Comparison of ENCODE assay signal across 15 mouse cellular contexts in the genomic region with DNA sequence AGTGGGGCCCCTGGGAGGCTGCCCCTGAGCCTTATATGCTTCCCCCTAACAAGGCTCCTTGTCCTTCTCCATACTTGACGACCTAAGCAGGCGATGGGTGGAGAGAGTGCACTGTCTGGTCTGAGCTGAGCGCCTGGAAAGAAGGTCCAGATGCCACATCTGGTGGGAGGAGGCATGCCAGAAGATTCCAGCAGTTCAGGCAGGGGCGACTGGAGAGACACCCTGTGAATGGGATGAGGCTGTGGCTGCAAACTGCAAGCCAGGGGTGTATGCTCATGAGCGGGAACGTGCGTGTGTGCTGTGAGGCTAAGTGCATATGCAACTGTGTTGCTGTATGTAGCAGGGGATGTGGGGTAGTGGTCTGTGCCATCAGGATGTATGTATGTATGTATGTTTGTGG. TPM values are rescaled to one million over a fixed set of nuclear protein-coding genes. Genes with fewer than 3 reads are reported as not detected.
DNase-seq lines count a peak whose midpoint lies in the region; ATAC-seq and TF ChIP-seq lines count a peak whose summit lies in the region.
"Had no signal": no experiment of that assay in that cellular context is flagged by ENCODE, and none has a peak within 500 bp of the region (broad histone marks: within the 10 kb centered on the region; RNA-seq: fewer than 3 reads in every experiment).

No protein-coding gene starts in this region.

- intact Hi-C loops in gastrocnemius, adult 2 months (cut with DNase I) = loop anchor here (2.0 kb wide), 1 partner anchor 57 kb away; no protein-coding TSS in a partner anchor

- H3K4me2 ChIP-seq in kidney, embryonic 14.5 days (replicated peaks; ENCODE audit: low read depth, low read length) = no peak overlapping the region
- no peak overlapping the region for H3K4me2 ChIP-seq in intestine, embryonic 16.5 days (ENCODE audit: low read depth, low read length)

- H3K4me1 ChIP-seq in kidney, embryonic 14.5 days (ENCODE audit: control insufficient read depth, insufficient read depth, low read length) = peaks cover 12% of the 10 kb centered on the region; the same call in 1 of the 2 replicates
- H3K4me1 ChIP-seq in intestine, embryonic 16.5 days (ENCODE audit: control insufficient read depth, insufficient read depth, low read length) = peaks cover 38% of the 10 kb centered on the region

- peak; percentile 56 for DNase-seq in gastrocnemius, adult 2 months
- DNase-seq in gastrocnemius, adult 18-20 months (ENCODE audit: low spot score) = no peak
- no peak for DNase-seq in kidney, postnatal 36 days
- peak; percentile 56 for DNase-seq in MN1 (ENCODE audit: low spot score)
- DNase-seq in layer of hippocampus, postnatal 14 days (ENCODE audit: low spot score in 2 of 2) = no peak
- no peak for DNase-seq in adrenal gland, postnatal 14 days
- DNase-seq: B cell, adult 2 months; liver, postnatal 0 days had no signal

- TF ChIP-seq CTCF in gastrocnemius, adult 2 months (IDR thresholded peaks at IDR 0.05) = no peak

- H3K27me3 ChIP-seq in kidney, embryonic 14.5 days (ENCODE audit: control insufficient read depth, insufficient read depth, low read length) = no peaks in the 10 kb centered on the region
- peaks cover 12% of the 10 kb centered on the region for H3K27me3 ChIP-seq in intestine, embryonic 16.5 days (replicated peaks; ENCODE audit: control insufficient read depth, insufficient read depth, low read length)

- no peak overlapping the region for H3K9ac ChIP-seq in kidney, embryonic 14.5 days (ENCODE audit: low read depth, low read length)
- no peak overlapping the region for H3K9ac ChIP-seq in intestine, embryonic 16.5 days (ENCODE audit: low read depth, low read length)
- H3K9ac ChIP-seq: liver, postnatal 0 days had no signal

- no peaks in the 10 kb centered on the region for H3K9me3 ChIP-seq in kidney, embryonic 14.5 days (ENCODE audit: control insufficient read depth, low read length)
- H3K9me3 ChIP-seq in intestine, embryonic 16.5 days (ENCODE audit: control insufficient read depth, low read length) = no peaks in the 10 kb centered on the region

- peak overlapping the region; percentile 86 for H3K27ac ChIP-seq in gastrocnemius, adult 2 months
- peak overlapping the region; percentile 85; the same call in 1 of the 2 replicates for H3K27ac ChIP-seq in kidney, embryonic 14.5 days (ENCODE audit: low read depth, low read length)
- H3K27ac ChIP-seq in intestine, embryonic 16.5 days (ENCODE audit: low read length) = peak overlapping the region; percentile 86

- WGBS in kidney, embryonic 14.5 days = 70% methylated on average over 7 of the region's 7 CpGs
- WGBS in intestine, embryonic 16.5 days = 57% methylated on average over 7 of the region's 7 CpGs

- no peak overlapping the region for H3K4me3 ChIP-seq in gastrocnemius, adult 2 months
- H3K4me3 ChIP-seq in kidney, embryonic 14.5 days (ENCODE audit: low read length) = no peak overlapping the region
- H3K4me3 ChIP-seq in intestine, embryonic 16.5 days (ENCODE audit: low read length) = no peak overlapping the region

- H3K36me3 ChIP-seq in kidney, embryonic 14.5 days (ENCODE audit: control insufficient read depth, insufficient read depth, low read length) = no peaks in the 10 kb centered on the region
- H3K36me3 ChIP-seq in intestine, embryonic 16.5 days (ENCODE audit: control insufficient read depth, insufficient read depth, low read length) = no peaks in the 10 kb centered on the region

- no peak for ATAC-seq in kidney, embryonic 14.5 days (ENCODE audit: low FRiP score, low TSS enrichment)
- 0 out of 2 replicates have a peak, but pooled peaks have one; percentile 3 for ATAC-seq in intestine, embryonic 16.5 days
- ATAC-seq: forebrain, embryonic 14.5 days; liver, postnatal 0 days had no signal

RNA-seq across cellular contexts. Expression of gene Gpr153, which starts 2.0 kb away (rescaled TPM):
- 1 to 10 TPM; 3.4 to 7.3 TPM for total RNA-seq in gastrocnemius, adult 2 months (2021)
- total RNA-seq in gastrocnemius, adult 18-20 months (2021) = 1 to 10 TPM; 3.4 to 4.5 TPM
- polyA plus RNA-seq in kidney, embryonic 14.5 days (2014; fragmentation: Nextera tagmentation; extraction: Ambion mirVana) = 7.5 and 9.1 TPM in 2 replicates
- 3.4 and 4.7 TPM in 2 replicates for polyA plus RNA-seq in intestine, embryonic 16.5 days (2015; fragmentation: Nextera tagmentation; extraction: Ambion mirVana)
- 10 to 100 TPM in 1 of 2 experiments, 1 to 10 TPM in 1; 8.9 to 14.4 TPM for total RNA-seq in layer of hippocampus, postnatal 14 days (2021)
- 7.2 and 7.5 TPM in 2 replicates for total RNA-seq in adrenal gland, postnatal 14 days (2021)
- total RNA-seq: granulocyte monocyte progenitor cell, adult 5-6 weeks; MEL had no signal

RNA-seq across cellular contexts. Expression of gene Hes3, which starts 19.5 kb away (rescaled TPM):
- total RNA-seq in gastrocnemius, adult 2 months (2021) = not detected
- not detected for total RNA-seq in gastrocnemius, adult 18-20 months (2021)
- polyA plus RNA-seq in kidney, embryonic 14.5 days (2014; fragmentation: Nextera tagmentation; extraction: Ambion mirVana) = not detected in 2 replicates
- not detected in 2 replicates for polyA plus RNA-seq in intestine, embryonic 16.5 days (2015; fragmentation: Nextera tagmentation; extraction: Ambion mirVana)
- not detected for total RNA-seq in layer of hippocampus, postnatal 14 days (2021)
- total RNA-seq in adrenal gland, postnatal 14 days (2021) = not detected in 2 replicates
- total RNA-seq: granulocyte monocyte progenitor cell, adult 5-6 weeks; left cerebral cortex, adult 18-20 months; MEL had no signal
- polyA plus RNA-seq: forebrain, embryonic 14.5 days; kidney, postnatal 0 days; liver, postnatal 0 days had no signal

RNA-seq across cellular contexts. Expression of gene Icmt, which starts 25.0 kb away (rescaled TPM):
- total RNA-seq in gastrocnemius, adult 2 months (2021) = 10 to 100 TPM; 18.1 to 19.3 TPM
- 10 to 100 TPM; 19.8 to 19.9 TPM for total RNA-seq in gastrocnemius, adult 18-20 months (2021)
- polyA plus RNA-seq in kidney, embryonic 14.5 days (2014; fragmentation: Nextera tagmentation; extraction: Ambion mirVana) = 14.7 and 28.1 TPM in 2 replicates
- polyA plus RNA-seq in intestine, embryonic 16.5 days (2015; fragmentation: Nextera tagmentation; extraction: Ambion mirVana) = 13.7 and 15.4 TPM in 2 replicates
- 10 to 100 TPM; 33.8 to 34.6 TPM for total RNA-seq in layer of hippocampus, postnatal 14 days (2021)
- 36.9 and 39.6 TPM in 2 replicates for total RNA-seq in adrenal gland, postnatal 14 days (2021)

RNA-seq across cellular contexts. Expression of gene Rnf207, which starts 46.8 kb away (rescaled TPM):
- not detected for total RNA-seq in gastrocnemius, adult 2 months (2021)
- total RNA-seq in gastrocnemius, adult 18-20 months (2021) = not detected
- polyA plus RNA-seq in kidney, embryonic 14.5 days (2014; fragmentation: Nextera tagmentation; extraction: Ambion mirVana) = 1.1 TPM in 2 replicates
- polyA plus RNA-seq in intestine, embryonic 16.5 days (2015; fragmentation: Nextera tagmentation; extraction: Ambion mirVana) = 1.5 and 1.8 TPM in 2 replicates
- 1 to 10 TPM; 2.6 to 6.0 TPM for total RNA-seq in layer of hippocampus, postnatal 14 days (2021)
- 0.26 TPM in 1 of 2 replicates, not detected in the other for total RNA-seq in adrenal gland, postnatal 14 days (2021)
- total RNA-seq: granulocyte monocyte progenitor cell, adult 5-6 weeks; MEL had no signal

RNA-seq across cellular contexts. Expression of gene Rpl22, which starts 53.5 kb away (rescaled TPM):
- 100 to 1,000 TPM; 235 to 261 TPM for total RNA-seq in gastrocnemius, adult 2 months (2021)
- total RNA-seq in gastrocnemius, adult 18-20 months (2021) = 100 to 1,000 TPM; 249 to 251 TPM
- 475 and 692 TPM in 2 replicates for polyA plus RNA-seq in kidney, embryonic 14.5 days (2014; fragmentation: Nextera tagmentation; extraction: Ambion mirVana)
- polyA plus RNA-seq in intestine, embryonic 16.5 days (2015; fragmentation: Nextera tagmentation; extraction: Ambion mirVana) = 281 and 323 TPM in 2 replicates
- 100 to 1,000 TPM; 227 to 233 TPM for total RNA-seq in layer of hippocampus, postnatal 14 days (2021)
- 493 and 564 TPM in 2 replicates for total RNA-seq in adrenal gland, postnatal 14 days (2021)

Comparison
In these comparisons a context has a peak if more than half of its experiments do, and no peak if none do; other contexts are left out.
1. DNase-seq: peak in gastrocnemius, adult 2 months (single experiment) and MN1 (single experiment); none in gastrocnemius, adult 18-20 months (single experiment), kidney, postnatal 36 days (0 of 2), layer of hippocampus, postnatal 14 days (0 of 2) and adrenal gland, postnatal 14 days (single experiment).
2. Peak in every context shown above with its lines, with median percentiles within 50 percentile points of each other: H3K27ac ChIP-seq.